Mouse (Mus musculus) cerebellum, adult 8-10 months (tissue): ENCODE data around the gene Med29.
A peak's percentile ranks its signal among the peaks of the same experiment; 100 is the strongest.

Source experiments
- DNase-seq: peaks from one replicate; pipeline ENCODE4 v3.0.0; 2022

The Med29 gene

DNA sequence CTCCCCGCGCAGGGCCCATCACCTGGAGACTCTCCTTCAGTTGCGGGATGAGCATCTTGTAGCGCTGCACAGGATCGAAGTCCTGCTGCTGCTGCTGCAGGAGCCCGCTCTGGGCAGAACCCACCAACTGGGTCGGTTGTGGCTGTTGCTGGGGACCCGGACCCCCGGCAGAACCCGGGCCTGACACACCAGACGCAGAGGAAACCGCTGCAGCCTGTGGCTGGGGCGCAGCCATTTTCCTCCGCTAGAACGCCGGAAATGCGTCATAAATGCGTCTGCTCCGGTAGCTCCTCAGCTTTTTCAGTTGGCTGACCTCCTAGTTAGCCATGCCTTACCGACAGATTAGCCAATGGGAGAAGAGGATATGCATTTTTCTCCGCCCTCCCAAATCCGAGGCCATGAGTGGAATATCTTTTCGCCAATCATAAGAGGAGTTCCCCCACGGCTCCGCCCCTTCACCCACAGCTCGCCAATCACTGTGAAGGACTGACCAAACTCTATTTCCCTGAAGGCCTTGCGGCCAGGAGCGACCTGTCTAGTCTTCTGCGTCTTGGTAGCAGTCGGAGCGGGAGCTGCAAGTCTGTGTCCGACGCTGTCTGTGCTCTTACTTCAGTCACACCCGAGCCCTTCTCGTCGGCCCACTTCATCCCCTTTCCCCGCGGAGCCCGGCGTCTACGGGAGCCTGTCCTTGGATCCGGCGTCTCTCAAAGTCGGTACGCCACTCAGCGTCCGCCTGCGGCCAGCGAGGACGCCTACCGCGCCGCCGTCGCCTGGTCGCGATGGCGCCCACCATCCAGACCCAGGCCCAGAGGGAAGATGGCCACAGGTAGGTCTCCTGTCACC is at the start of gene Med29, which contains the start of gene Paf1:
Gene Med29, minus strand, starts transcription at position 280 of the 843 bp plus-strand sequence.
Gene Paf1, plus strand, starts transcription at position 523 of the 843 bp plus-strand sequence.
- peak; percentile 96 for DNase-seq

DNA sequence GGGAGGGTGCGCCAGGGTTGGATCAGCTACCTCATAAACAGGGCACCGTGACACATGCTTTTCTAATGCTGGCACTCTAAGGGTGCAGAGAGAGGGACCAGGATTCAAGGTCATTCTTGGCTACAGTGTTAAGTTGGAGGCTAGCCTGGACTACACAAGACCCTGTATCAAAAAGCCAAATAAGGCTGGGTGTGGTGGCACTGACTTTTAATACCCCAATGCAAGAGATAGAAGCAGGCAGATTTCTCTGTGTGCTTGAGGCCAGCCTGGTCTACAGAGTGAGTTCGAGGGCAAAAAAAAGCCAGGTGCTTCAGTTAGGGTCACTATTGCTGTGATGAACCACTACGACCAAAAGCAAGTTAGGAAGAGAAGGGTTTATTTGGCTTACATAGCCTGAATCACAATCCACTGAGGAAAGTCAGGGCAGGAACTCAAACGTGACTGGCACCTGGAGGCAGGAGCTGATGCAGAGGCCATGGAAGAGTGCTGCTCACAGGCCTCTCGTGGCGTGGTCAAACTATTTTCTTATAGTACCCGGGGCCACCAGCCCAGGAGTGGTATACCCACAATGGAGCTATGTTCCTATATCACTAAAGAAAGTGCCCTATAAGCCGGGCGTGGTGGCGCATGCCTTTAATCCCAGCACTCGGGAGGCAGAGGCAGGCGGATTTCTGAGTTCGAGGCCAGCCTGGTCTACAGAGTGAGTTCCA is 49.4 kb upstream of the Med29 start:
- no peak for DNase-seq

DNA sequence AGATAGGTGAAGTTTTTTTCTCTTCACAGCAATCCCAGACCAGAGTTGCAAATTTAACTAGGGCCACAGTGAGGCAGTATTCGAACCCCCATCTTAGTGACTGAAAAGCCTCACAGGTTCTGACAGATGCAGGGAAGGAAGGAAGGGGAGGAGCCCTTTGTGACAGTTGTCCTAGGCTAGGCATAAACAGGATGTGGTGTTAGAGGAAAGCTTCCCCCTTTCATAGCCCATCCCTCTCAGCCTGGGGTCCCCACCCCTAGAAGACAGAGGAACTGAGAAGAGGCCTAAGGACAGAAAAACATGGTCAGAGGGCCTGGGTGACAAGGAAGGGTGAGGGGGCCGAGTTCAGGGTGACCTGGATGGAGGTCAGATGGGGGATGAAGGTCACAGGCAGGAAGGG is 48.2 kb upstream of the Med29 start:
- no peak for DNase-seq

DNA sequence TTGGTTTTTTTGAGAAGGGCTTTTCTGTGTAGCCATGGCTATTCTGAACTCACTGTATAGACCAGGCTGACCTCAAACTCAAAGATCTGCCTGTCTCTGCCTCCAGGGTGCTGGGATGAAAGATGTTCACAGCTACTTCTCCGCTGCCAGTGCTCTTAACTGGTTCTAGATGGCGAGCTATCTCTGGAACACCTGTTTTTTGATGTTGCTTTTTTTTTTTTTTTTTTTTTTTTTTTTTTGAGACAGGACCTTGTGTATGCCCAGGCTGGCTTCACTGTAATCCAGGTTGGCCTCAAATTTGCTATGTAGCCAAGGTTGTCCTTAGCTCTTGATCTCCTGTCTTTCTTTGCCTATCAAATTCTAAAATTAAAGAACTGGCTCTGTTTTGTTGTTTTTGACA is 46.3 kb upstream of the Med29 start:
- no peak for DNase-seq

DNA sequence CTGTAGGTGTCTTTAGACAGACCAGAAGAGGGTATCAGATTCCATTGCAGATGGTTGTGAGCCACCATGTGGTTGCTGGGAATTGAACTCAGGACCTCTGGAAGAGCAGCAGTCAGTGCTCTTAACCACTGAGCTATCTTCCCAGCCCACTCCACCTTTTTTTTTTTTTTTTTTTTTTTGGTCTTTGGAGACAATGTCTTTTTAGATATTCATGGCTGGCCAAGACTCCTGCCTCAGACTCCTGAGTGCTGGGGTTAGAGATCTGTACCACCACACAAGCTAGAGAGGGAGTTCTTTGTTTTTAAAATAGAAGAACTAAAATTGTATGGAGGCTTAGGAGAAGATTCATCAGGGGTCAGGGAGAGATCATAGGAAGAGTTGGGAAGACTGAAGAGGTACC is 45.5 kb upstream of the Med29 start:
- no peak for DNase-seq

DNA sequence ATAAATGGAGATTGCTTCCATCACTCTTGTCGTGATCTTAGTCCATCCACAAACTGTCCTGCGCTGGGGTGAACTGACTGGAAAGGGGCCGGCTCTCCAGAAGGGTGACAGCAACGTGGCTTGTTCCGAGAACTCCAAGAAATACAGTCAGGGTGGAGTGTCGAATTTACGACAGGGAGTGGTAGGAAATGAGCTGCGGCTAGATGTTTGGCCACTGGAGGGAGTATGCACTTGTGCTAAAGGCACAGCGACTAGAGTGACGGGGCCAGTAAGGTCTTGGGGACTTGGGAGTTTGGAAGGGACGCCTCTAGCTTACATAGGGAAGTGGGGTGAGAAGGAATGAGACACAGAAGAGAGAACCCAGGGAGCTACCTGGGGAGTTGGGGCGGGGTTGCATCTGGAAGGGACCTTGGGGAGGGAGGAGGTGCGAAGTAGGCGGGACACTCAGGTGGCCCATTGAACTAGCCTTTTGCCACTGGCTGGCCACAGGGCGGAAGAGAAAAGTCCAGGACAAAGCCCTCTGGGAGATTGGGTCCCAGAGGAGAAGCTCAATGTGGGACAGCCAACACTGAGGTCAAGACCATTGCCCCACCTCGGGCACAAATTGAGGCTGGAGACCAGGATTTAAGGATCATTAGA is 44.5 kb upstream of the Med29 start, which contains the start of gene Gmfg:
Gene Gmfg, plus strand, starts transcription at position 516 of the 639 bp plus-strand sequence.
- peak; percentile 74 for DNase-seq

DNA sequence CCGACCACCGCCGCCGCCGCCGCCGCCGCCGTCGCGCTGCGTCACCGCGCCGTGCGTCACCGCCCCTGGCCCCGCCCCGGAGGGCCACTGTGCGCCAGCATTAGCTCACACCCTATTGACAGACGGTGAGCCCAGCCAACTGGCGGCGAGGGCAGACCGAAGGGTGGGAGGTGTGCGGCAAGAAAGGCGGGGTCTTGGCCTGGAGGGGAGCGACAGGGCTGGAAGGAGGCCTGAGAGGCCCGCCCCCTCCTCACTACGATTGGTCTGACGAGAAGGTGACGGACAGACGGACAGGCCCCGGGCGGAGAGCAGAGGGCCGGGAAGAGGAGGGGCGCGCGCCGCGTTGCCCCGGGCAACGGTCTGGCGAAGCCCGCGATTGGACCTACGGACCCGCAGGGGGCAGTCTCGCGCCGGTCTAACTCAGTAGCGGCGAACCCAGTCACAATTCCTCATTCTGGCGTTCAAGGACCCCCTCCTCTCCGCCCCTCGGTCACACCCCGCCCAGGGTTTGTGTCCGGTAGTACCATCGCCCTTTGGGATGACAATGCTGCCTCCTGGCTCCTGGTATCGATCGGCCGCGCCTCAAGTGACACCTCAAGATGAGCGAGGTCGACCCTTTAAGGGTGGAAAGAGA is 43.9 kb upstream of the Med29 start:
- DNase-seq: peak; percentile 100

DNA sequence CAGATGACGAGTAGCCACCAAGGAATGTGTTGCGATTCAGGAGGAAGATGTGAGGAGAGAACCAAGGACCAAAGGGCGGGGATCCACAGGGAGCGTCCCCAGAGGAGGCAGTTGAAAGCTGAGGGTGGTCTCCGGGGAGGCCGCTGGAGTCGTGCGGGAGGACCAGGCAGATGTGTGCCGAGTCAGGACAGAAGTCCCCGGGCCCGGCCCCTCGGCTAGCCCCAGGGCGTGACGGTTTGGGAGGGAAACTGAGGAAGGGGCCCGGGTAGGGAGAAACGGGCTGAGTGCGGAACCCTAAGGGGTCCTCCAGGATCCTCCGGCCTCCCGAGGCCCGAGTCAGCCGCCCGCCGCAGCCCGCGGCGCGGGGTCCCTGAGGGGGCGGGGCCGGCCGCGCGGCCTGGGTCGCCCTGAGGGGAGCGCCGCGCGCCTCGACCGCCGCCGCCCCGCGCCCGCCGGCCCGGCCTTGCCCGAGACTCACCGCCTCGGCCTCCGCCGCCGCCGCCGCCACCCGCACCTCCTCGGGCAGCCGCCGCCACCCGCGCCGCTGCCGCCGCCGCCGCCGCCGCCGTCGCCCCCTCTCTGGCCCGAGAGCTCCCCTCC is 43.3 kb upstream of the Med29 start:
- DNase-seq: peak; percentile 52

DNA sequence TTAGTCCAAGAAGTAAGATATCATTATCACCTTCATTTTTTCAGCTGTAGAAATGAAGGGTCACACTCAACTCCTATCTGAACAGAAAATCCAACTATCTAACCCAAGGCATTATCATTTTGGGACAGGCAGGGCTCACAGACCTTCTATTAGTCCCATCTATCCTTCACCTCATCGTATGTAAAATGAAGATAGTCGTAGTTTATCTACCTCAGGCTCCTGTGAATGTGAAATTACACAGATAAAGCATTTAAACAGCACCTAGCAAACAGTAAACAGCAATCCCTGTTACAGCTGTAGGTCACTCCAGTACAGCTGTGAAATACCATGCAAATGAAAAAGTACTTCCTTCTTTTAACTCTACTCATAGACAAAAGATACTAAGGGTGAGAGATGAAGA is 39.7 kb upstream of the Med29 start:
- DNase-seq: no peak

DNA sequence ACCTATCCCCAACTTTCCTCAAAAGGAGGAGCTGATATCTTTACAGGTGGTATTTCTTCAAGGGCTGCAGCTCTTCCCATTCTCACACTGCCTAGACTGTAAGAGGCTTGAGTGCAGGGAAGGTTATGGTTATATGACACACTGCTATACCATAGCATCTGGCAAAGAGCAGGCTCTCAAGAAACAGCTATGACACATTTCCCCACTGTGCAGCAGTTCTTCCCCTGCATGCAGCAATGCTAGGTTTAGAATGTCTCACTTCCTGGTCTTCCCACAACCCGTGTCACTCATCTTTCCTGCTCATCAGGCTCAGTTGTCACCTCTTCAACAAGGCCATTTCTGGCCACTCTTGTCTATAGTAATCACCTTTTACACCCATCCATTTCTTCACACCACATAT is 38.0 kb upstream of the Med29 start:
- DNase-seq: no peak

DNA sequence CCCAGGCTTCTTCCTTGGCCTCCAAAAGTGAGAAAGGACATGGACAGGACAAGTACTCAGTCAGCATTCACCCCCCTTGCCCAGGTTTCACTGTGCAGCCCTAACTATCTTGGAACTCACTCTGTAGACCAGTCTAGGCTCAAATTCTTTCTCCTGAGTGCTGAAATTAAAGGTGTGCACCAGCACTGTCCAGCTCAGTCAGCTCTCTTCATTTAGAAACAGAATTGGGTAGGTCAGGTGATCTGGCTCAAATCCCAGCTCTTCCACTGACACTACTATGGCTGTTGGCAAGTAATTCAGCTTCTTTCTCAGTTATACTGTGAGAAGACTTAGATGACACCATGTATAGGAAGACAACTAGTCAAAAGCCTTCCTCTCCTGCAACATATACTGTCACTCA is 35.2 kb upstream of the Med29 start:
- DNase-seq: no peak

DNA sequence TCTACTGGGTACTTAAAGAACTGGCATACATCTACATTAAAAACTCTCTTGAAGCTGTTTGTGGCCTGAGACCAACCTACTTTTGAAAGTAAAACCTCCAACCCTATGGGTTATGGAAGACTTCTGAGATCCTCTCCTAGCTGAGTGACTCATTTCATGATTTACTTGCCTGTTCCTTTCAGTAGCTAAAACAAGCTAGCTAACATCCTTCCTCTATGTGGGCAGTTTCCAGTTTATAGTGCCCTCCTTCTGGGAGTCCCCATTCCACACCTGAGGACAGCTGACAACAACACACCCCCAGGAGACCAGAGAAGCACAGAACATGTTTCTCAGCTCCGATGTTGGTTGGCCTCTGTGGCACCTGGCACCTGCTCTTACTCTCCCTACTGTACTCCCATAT is 30.5 kb upstream of the Med29 start:
- DNase-seq: no peak

DNA sequence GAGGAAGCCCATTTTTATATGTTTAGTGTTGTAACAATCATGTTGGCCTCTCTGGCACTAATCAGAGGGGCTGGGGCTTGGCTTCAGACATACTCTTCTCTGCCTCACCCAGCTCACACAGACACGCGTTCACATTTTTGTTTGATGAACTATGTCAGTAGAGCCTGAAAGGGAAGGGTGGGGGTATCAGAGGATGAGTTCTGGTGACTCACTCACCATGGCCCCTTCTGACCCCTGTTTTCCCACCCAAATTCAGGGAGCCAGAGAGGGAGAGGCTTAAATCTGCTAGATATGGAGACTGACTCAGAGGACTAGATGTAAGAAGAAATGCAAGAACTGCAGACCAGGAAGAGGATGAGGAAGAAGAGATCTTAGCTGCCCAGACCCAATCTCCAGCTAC is 26.9 kb upstream of the Med29 start:
- no peak for DNase-seq

DNA sequence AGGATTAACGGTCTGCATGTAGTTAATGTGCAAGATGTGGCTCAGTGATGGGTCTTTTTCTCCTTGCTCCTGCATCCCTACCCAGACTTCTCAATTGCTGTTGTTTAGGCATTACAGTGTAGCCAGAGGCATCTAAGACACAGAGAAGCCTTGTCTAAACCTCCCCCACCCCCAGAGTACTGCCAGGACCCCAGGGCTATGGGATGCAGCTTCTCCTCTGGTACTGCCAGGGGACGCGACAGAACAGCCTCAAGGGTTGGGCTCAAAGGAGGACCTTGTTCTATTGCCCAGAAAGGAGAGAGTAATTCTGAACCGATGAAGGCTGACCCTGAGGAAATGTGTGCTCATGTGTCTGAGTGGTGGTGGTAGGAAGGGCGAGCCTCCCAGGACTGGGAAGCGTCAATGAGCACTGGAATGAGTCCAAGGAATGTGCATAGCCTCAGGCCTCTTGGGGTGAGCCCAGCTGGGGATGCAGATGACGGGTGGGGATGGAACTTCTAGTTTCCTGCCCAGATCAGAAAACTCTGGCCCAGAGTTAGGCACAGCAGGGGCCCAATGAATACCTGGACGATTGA is 25.7 kb upstream of the Med29 start:
- no peak for DNase-seq

DNA sequence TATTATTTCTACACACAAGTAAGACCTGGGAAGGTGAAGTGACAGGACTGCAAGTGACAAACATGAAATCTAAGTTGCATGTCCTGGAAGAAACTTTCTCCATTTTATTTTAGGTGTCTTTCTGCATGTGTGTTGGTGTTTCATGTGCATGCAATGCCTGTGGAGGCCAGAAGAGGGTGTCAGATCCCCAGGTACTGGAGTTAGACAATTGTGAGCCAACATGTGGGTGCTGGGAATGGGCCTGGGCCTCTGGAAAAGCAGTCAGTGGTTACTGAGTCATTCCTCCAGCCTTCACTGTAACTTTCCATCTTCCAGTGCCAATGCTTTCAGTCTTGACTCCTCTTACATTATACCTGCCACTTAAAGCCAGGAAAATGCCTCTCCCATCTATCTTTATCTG is 24.9 kb upstream of the Med29 start:
- DNase-seq: no peak

DNA sequence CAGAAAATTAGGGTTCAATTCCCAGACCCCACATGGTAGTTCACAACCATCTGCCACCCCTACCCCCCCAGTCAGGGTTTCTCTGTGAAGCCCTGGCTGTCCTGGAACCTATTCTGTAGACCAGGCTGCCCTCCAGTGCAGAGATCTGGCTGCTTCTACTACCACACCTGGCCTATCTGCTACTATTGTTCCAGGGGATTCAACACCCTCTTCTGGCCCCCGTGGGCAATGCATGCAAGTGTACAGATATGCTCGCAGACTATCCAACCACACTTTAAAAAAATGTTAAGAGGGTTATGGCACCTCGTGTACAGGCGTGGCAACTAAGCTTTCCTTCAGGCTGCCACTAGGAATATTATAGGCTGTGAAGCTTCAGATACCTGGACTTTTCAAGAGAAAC is 20.3 kb upstream of the Med29 start:
- DNase-seq: no peak

DNA sequence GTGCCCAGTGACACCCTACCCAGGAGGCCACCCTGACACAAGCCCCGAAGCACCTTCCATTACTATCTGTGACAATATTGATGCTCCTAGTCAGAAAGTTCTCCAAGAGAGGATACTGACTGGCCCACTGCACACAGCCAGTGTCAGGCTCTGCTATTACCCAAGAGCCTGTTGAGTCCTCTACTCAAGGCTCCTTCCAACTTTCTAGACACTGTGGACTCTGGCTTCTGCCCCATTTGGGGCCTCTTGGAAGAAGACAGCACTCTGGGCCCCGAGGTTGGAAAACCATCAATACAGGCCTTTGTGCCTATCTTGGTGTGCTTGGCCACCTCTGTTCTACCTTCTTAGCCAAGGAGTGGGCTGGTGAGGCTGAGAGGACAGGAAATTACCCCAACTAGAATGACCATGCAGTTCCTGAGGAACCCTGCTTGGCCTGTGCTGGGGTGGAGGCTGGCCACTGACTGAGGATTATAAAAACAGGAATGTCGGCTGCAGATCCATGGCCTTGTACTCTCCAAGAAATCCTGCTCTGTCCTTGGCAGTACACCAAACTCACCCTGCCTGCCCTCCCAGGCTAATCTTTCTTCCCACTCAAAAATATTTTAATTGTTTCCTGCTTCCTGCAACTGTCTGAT is 18.4 kb upstream of the Med29 start:
- DNase-seq: no peak

DNA sequence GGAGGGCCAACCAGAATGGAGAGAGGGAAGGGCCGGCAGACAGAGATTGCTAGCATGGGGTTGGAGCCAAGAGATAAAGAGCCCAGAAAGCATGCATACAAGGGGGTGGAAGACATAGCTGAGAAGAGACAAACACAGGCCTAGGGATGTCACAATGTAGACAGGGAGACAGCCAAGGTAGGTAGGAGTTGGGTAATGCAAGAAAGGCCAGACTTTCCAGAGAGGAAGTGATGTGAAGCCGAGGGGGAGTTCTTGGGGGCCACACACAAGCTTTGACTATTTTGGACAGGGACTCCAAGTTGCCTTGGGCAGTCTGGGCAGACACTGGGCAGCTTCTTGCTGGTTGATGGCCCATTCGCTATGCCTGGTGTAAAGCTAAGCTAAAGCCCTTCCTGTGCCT is 9.4 kb upstream of the Med29 start:
- no peak for DNase-seq

DNA sequence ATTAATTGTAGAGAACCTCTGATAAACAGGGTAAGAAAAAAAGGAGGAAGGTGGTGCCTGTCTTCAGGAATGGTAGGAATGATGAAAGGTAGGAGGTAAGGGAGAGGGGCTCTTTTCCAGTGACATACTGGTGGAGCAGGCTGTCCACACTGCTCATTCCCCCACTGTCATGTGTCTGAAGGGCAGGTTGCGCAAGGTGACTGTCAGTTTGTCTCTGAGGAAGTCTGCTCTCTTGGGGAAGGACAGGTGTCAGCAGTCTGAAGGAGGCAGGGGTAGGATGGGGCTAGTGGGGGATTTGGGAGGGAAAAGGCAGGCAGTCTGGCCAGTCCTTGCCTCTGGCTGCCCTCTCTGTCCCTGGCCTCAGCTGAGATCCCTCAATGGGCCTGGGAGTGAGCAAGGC is 8.5 kb upstream of the Med29 start:
- no peak for DNase-seq

DNA sequence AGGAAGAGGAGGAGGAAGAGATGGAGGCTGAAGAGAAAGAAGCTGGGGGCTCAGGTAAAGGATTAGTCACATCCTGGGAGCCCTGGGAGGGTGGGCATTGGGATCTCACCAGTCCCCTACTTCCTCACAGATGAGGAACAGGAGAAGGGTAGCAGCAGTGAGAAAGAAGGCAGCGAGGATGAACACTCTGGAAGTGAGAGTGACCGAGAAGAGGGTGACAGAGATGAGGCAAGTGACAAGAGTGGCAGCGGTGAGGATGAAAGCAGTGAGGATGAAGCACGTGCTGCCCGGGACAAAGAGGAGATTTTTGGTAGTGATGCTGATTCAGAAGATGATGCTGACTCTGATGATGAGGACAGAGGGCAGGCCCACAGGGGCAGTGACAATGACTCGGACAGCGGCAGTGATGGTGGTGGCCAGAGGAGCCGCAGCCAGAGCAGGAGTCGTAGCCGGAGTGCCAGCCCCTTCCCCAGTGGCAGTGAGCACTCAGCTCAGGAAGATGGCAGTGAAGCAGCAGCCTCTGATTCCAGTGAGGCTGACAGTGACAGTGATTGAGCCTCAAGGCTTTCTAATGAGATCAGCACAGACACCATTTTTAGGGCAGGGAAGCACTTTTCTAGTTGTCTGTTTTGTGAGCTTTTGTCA is 6.3 kb upstream of the Med29 start:
- DNase-seq: no peak

DNA sequence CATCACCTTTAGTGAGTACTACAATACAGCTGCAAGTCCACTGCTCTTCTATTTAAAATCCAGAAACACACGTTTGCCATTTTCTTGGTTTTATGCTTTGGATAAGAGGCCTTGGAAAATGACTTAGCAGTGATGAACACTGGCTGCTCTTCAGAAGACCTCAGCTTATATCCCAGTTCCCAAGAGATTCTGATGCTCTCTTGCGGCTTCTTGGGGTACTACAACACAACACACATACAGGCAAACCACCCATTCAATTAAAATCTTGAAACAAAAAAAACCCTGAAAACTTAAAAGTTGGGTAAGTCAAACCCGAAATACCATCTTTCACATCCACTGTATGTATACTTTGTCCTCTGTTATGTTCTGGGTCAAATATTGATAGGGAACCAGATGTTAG is 5.5 kb upstream of the Med29 start:
- DNase-seq: no peak

DNA sequence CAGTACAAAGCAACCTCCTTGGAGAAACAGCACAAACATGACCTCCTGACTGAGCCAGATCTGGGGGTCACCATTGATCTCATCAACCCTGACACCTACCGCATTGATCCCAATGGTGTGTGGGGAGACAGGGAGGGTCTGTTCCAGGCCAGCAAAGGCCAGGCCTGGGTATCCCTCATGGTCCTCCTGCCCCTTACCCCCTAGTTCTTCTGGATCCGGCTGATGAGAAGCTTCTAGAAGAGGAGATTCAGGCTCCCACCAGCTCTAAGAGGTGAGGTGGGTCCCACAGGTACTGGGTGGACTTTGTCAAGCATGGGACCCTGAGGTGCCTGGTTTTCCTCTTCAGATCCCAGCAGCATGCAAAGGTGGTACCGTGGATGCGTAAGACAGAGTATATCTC is 2.9 kb upstream of the Med29 start:
- no peak for DNase-seq
